Mouse (Mus musculus): Measurements from ENCODE around the gene P2ry12. TPM values are rescaled to one million over a fixed set of nuclear protein-coding genes. Genes with fewer than 3 reads are reported as not detected.

The P2ry12 gene
- polyA plus RNA-seq, 1 experiment from 2014 or later: 3.4 TPM

- Histone ChIP-seq H3K36me3 (ENCODE audit: control insufficient read depth, insufficient read depth, low read length) (no peaks in the 10 kb centered on the region), H3K4me2 (ENCODE audit: low read depth) (no peak overlapping the region), H3K4me1 (ENCODE audit: control insufficient read depth, insufficient read depth, low read length) (no peaks in the 10 kb centered on the region), H3K9me3 (ENCODE audit: control insufficient read depth, low read length) (no peaks in the 10 kb centered on the region), H3K27ac (ENCODE audit: low read depth, low read length) (no peak overlapping the region), H3K4me3 (ENCODE audit: low read depth, low read length) (no peak overlapping the region), H3K27me3 (ENCODE audit: control insufficient read depth, insufficient read depth, low read length) (no peaks in the 10 kb centered on the region), H3K9ac (ENCODE audit: low read length) (no peak overlapping the region)
- no peak for DNase-seq (ENCODE audit: low spot score)
- ATAC-seq (ENCODE audit: insufficient read depth, low FRiP score, low TSS enrichment): no peak
- WGBS: 91% methylated on average over 4 of the region's 4 CpGs
Measured at GRCm38 (mm10) chr3:59185662-59186061, 77.0 kb downstream of the P2ry12 start.

- Histone ChIP-seq H3K4me2 (ENCODE audit: low read depth) (no peak overlapping the region), H3K36me3 (ENCODE audit: control insufficient read depth, insufficient read depth, low read length) (no peaks in the 10 kb centered on the region), H3K27ac (ENCODE audit: low read depth, low read length) (no peak overlapping the region), H3K27me3 (ENCODE audit: control insufficient read depth, insufficient read depth, low read length) (no peaks in the 10 kb centered on the region), H3K4me3 (ENCODE audit: low read depth, low read length) (no peak overlapping the region), H3K4me1 (ENCODE audit: control insufficient read depth, insufficient read depth, low read length) (no peaks in the 10 kb centered on the region), H3K9ac (ENCODE audit: low read length) (no peak overlapping the region), H3K9me3 (ENCODE audit: control insufficient read depth, low read length) (no peaks in the 10 kb centered on the region)
- DNase-seq (ENCODE audit: low spot score) (no peak), ATAC-seq (ENCODE audit: insufficient read depth, low FRiP score, low TSS enrichment) (no peak)
Measured at GRCm38 (mm10) chr3:59182129-59182528, 80.5 kb downstream of the P2ry12 start.

- Histone ChIP-seq H3K27ac (ENCODE audit: low read depth, low read length) (no peak overlapping the region), H3K4me3 (ENCODE audit: low read depth, low read length) (no peak overlapping the region), H3K9ac (ENCODE audit: low read length) (no peak overlapping the region), H3K36me3 (ENCODE audit: control insufficient read depth, insufficient read depth, low read length) (no peaks in the 10 kb centered on the region), H3K4me1 (ENCODE audit: control insufficient read depth, insufficient read depth, low read length) (no peaks in the 10 kb centered on the region), H3K4me2 (ENCODE audit: low read depth) (no peak overlapping the region), H3K27me3 (ENCODE audit: control insufficient read depth, insufficient read depth, low read length) (no peaks in the 10 kb centered on the region), H3K9me3 (ENCODE audit: control insufficient read depth, low read length) (no peaks in the 10 kb centered on the region)
- DNase-seq (ENCODE audit: low spot score): no peak
- WGBS: 66% methylated on average over 5 of the region's 5 CpGs
- no peak for ATAC-seq (ENCODE audit: insufficient read depth, low FRiP score, low TSS enrichment)
Measured at GRCm38 (mm10) chr3:59181134-59181533, 81.5 kb downstream of the P2ry12 start.

- Histone ChIP-seq H3K4me1 (ENCODE audit: control insufficient read depth, insufficient read depth, low read length) (no peaks in the 10 kb centered on the region), H3K4me3 (ENCODE audit: low read depth, low read length) (no peak overlapping the region), H3K27ac (ENCODE audit: low read depth, low read length) (no peak overlapping the region), H3K9me3 (ENCODE audit: control insufficient read depth, low read length) (no peaks in the 10 kb centered on the region), H3K4me2 (ENCODE audit: low read depth) (no peak overlapping the region), H3K36me3 (ENCODE audit: control insufficient read depth, insufficient read depth, low read length) (no peaks in the 10 kb centered on the region), H3K9ac (ENCODE audit: low read length) (no peak overlapping the region), H3K27me3 (ENCODE audit: control insufficient read depth, insufficient read depth, low read length) (no peaks in the 10 kb centered on the region)
- DNase-seq (ENCODE audit: low spot score): no peak
- no peak for ATAC-seq (ENCODE audit: insufficient read depth, low FRiP score, low TSS enrichment)
- 72% methylated on average over 5 of the region's 5 CpGs for WGBS
Measured at GRCm38 (mm10) chr3:59176871-59177270, 85.8 kb downstream of the P2ry12 start.

GRCm38 (mm10) chr3:59175234-59175633 lies 87.4 kb downstream of the P2ry12 start:
- no peak overlapping the region for H3K9ac ChIP-seq (ENCODE audit: low read length)
- no peaks in the 10 kb centered on the region for H3K27me3 ChIP-seq (ENCODE audit: control insufficient read depth, insufficient read depth, low read length)
- no peak overlapping the region for H3K4me2 ChIP-seq (ENCODE audit: low read depth)
- no peak for ATAC-seq (ENCODE audit: insufficient read depth, low FRiP score, low TSS enrichment)
- H3K27ac ChIP-seq (ENCODE audit: low read depth, low read length): no peak overlapping the region
- H3K4me3 ChIP-seq (ENCODE audit: low read depth, low read length): no peak overlapping the region
- no peaks in the 10 kb centered on the region for H3K36me3 ChIP-seq (ENCODE audit: control insufficient read depth, insufficient read depth, low read length)
- WGBS: 41% methylated on average over 5 of the region's 5 CpGs
- peak; percentile 44 for DNase-seq (ENCODE audit: low spot score)
- H3K9me3 ChIP-seq (ENCODE audit: control insufficient read depth, low read length): no peaks in the 10 kb centered on the region
- no peaks in the 10 kb centered on the region for H3K4me1 ChIP-seq (ENCODE audit: control insufficient read depth, insufficient read depth, low read length)

- Histone ChIP-seq H3K4me1 (ENCODE audit: control insufficient read depth, insufficient read depth, low read length) (no peaks in the 10 kb centered on the region), H3K27me3 (ENCODE audit: control insufficient read depth, insufficient read depth, low read length) (no peaks in the 10 kb centered on the region), H3K27ac (ENCODE audit: low read depth, low read length) (no peak overlapping the region), H3K4me3 (ENCODE audit: low read depth, low read length) (no peak overlapping the region), H3K9me3 (ENCODE audit: control insufficient read depth, low read length) (no peaks in the 10 kb centered on the region), H3K4me2 (ENCODE audit: low read depth) (no peak overlapping the region), H3K36me3 (ENCODE audit: control insufficient read depth, insufficient read depth, low read length) (no peaks in the 10 kb centered on the region), H3K9ac (ENCODE audit: low read length) (no peak overlapping the region)
- DNase-seq (ENCODE audit: low spot score): no peak
- 77% methylated on average over 6 of the region's 6 CpGs for WGBS
- ATAC-seq (ENCODE audit: insufficient read depth, low FRiP score, low TSS enrichment): no peak
Measured at GRCm38 (mm10) chr3:59174426-59175154, 88.1 kb downstream of the P2ry12 start.

GRCm38 (mm10) chr3:59169921-59170627 lies 92.6 kb downstream of the P2ry12 start:
- WGBS: 55% methylated on average over 2 of the region's 2 CpGs
- no peaks in the 10 kb centered on the region for H3K9me3 ChIP-seq (ENCODE audit: control insufficient read depth, low read length)
- H3K9ac ChIP-seq (ENCODE audit: low read length): no peak overlapping the region
- no peaks in the 10 kb centered on the region for H3K36me3 ChIP-seq (ENCODE audit: control insufficient read depth, insufficient read depth, low read length)
- DNase-seq (ENCODE audit: low spot score) (no peak), ATAC-seq (ENCODE audit: insufficient read depth, low FRiP score, low TSS enrichment) (no peak)
- no peak overlapping the region for H3K4me2 ChIP-seq (ENCODE audit: low read depth)
- H3K4me1 ChIP-seq (ENCODE audit: control insufficient read depth, insufficient read depth, low read length): no peaks in the 10 kb centered on the region
- H3K27ac ChIP-seq (ENCODE audit: low read depth, low read length): no peak overlapping the region
- no peak overlapping the region for H3K4me3 ChIP-seq (ENCODE audit: low read depth, low read length)
- H3K27me3 ChIP-seq (ENCODE audit: control insufficient read depth, insufficient read depth, low read length): no peaks in the 10 kb centered on the region

GRCm38 (mm10) chr3:59169215-59169614 lies 93.5 kb downstream of the P2ry12 start:
- no peak for ATAC-seq (ENCODE audit: insufficient read depth, low FRiP score, low TSS enrichment)
- Histone ChIP-seq H3K4me1 (ENCODE audit: control insufficient read depth, insufficient read depth, low read length) (no peaks in the 10 kb centered on the region), H3K4me3 (ENCODE audit: low read depth, low read length) (no peak overlapping the region), H3K9me3 (ENCODE audit: control insufficient read depth, low read length) (no peaks in the 10 kb centered on the region), H3K27ac (ENCODE audit: low read depth, low read length) (no peak overlapping the region), H3K9ac (ENCODE audit: low read length) (no peak overlapping the region), H3K27me3 (ENCODE audit: control insufficient read depth, insufficient read depth, low read length) (no peaks in the 10 kb centered on the region), H3K36me3 (ENCODE audit: control insufficient read depth, insufficient read depth, low read length) (no peaks in the 10 kb centered on the region), H3K4me2 (ENCODE audit: low read depth) (no peak overlapping the region)
- WGBS: 72% methylated on average over 4 of the region's 4 CpGs
- no peak for DNase-seq (ENCODE audit: low spot score)

- 87% methylated on average over 6 of the region's 6 CpGs for WGBS
- ATAC-seq (ENCODE audit: insufficient read depth, low FRiP score, low TSS enrichment): no peak
- Histone ChIP-seq H3K9me3 (ENCODE audit: control insufficient read depth, low read length) (no peaks in the 10 kb centered on the region), H3K27me3 (ENCODE audit: control insufficient read depth, insufficient read depth, low read length) (no peaks in the 10 kb centered on the region), H3K4me1 (ENCODE audit: control insufficient read depth, insufficient read depth, low read length) (no peaks in the 10 kb centered on the region), H3K4me3 (ENCODE audit: low read depth, low read length) (no peak overlapping the region), H3K36me3 (ENCODE audit: control insufficient read depth, insufficient read depth, low read length) (no peaks in the 10 kb centered on the region), H3K27ac (ENCODE audit: low read depth, low read length) (no peak overlapping the region), H3K9ac (ENCODE audit: low read length) (no peak overlapping the region), H3K4me2 (ENCODE audit: low read depth) (no peak overlapping the region)
- no peak for DNase-seq (ENCODE audit: low spot score)
Measured at GRCm38 (mm10) chr3:59168476-59168875, 94.2 kb downstream of the P2ry12 start.
